Mouse (Mus musculus): ENCODE data around the gene Gm5797.
"Not testable (repeated sequence)": the region's sequence is repeated elsewhere in the genome, so short reads cannot be mapped to it uniquely, and the experiment has no call there.

The Gm5797 gene

DNA sequence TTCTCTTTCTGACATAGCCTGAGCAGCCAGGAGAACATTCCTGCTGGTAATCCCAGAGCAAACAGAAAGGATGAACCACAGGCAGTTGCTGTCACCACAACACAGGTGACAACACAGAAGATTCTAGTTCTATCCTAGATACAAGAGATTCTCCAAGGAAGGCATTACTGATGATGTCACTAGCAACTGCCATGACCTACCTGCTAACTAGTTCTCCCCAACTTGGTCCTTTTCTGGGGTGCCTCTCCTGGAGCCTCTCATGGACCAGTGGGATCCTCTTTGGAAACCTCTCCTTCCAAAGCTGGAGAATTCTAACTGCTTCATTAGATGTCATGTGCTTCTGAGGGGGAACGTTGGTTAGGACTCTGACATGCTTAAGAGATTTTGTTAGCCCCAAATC, at the start of gene Gm5797:
Gm5797 (minus strand) TSS at position 101 of the 400 bp plus-strand sequence.
- not testable (repeated sequence) for DNase-seq

DNA sequence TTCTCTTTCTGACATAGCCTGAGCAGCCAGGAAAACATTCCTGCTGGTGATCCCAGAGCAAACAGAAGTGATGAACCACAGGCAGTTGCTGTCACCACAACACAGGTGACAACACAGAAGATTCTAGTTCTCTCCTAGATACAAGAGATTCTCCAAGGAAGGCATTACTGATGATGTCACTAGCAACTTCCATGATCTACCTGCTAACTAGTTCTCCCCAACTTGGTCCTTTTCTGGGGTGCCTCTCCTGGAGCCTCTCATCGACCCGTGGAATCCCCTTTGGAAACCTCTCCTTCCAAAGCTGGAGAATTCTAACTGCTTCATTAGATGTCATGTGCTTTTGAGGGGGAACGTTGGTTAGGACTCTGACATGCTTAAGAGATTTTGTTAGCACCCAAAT, 32.8 kb upstream of the Gm5797 start, which contains the start of gene Gm8374:
Gm8374 (minus strand) TSS at position 101 of the 400 bp plus-strand sequence.
- DNase-seq = not testable (repeated sequence)

- not testable (repeated sequence) for DNase-seq
Observed at GRCm38 (mm10) chr14:7315093-7315492, 17.1 kb downstream of the Gm5797 start.

GRCm38 (mm10) chr14:7314661-7315060, 17.5 kb downstream of the Gm5797 start, which contains the start of gene Gm3739:
Gene Gm3739, minus strand, starts transcription at chr14:7315049.
- not testable (repeated sequence) for DNase-seq
